Mouse (Mus musculus): ENCODE measurements around the gene Morc2a. TPM values are rescaled to one million over a fixed set of nuclear protein-coding genes. Genes with fewer than 3 reads are reported as not detected.
"Not testable (repeated sequence)": the region's sequence is repeated elsewhere in the genome, so short reads cannot be mapped to it uniquely, and the experiment has no call there.

The Morc2a gene
- polyA plus RNA-seq, 1 experiment: 28.2 TPM

DNA sequence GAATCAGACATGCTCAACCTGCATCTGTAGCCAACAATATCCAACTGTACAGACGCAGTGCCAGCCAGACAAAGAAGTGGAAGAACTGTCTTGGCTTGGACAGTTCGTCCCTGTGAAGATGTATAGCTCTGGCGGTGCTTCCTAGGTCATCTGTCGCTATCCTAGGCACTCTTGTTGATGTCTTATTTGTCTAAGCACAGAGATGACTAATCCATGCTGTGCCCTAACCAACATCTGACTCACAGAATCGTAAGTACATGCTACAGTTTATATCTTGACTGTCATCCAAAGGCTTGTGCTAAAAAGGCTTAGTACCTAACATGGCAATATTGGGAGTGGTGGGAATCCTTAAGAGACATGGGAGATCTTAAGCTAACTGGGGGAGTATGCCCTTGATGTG is 26.2 kb upstream of the Morc2a start:
- no peak overlapping the region for H3ac ChIP-seq (ENCODE audit: control insufficient read depth, insufficient read length)
- H3K27me3 ChIP-seq (ENCODE audit: control insufficient read depth, insufficient read depth, insufficient read length): no peaks in the 10 kb centered on the region
- peak overlapping the region; percentile 46 for H3K4me2 ChIP-seq (ENCODE audit: low read depth)
- no peaks in the 10 kb centered on the region for H3K79me2 ChIP-seq (ENCODE audit: control insufficient read depth, insufficient read depth)
- no peaks in the 10 kb centered on the region for H3K36me3 ChIP-seq (ENCODE audit: control insufficient read depth, insufficient read depth)
- no peak for TF ChIP-seq MYOG (IDR thresholded peaks at IDR 0.05; ENCODE audit: control insufficient read depth in 1 of 3, insufficient read depth in 1 of 3, insufficient read length in 2 of 3, low read depth in 2 of 3)
- no peak overlapping the region for H3K4me3 ChIP-seq

DNA sequence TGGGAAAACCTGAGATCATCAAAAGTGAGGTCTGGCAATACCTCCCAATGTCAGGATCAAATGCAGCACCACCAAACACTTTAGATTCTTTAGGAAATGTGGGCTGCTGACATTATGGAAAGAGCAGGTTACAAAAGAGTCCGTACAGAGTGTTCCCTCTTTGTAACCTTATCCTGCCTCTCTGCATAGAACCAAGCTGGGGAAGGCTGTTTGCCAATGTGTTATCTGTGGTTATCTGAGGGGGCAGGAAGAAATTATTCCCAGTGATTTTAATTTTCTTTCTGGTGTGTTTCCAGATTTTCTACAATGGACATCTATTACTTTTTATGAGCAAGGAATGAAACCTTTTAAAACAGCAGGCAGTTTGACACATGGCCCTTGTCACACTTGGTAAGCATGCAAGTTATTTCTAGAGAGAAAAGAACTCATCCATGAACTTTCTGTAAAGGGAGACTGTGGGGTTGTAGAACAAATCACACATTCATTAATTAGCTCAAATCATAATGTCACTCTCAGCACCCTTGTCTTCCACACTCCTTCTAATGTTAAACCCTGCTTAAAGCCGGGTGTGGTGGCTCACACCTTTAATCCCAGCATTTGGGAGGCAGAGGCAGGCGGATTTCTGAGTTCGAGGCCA is 24.5 kb upstream of the Morc2a start:
- H3ac ChIP-seq (ENCODE audit: control insufficient read depth, insufficient read length): no peak overlapping the region
- no peaks in the 10 kb centered on the region for H3K36me3 ChIP-seq (ENCODE audit: control insufficient read depth, insufficient read depth)
- no peak overlapping the region for H3K4me3 ChIP-seq
- TF ChIP-seq TCF12 (IDR thresholded peaks at IDR 0.05; ENCODE audit: insufficient read depth, poor library complexity, severe bottlenecking): no peak
- TF ChIP-seq E2F4 (IDR thresholded peaks at IDR 0.05; ENCODE audit: insufficient read depth): no peak
- no peak for TF ChIP-seq CEBPB (IDR thresholded peaks at IDR 0.05; ENCODE audit: insufficient read depth, poor library complexity, severe bottlenecking)
- no peak for TF ChIP-seq MAX (IDR thresholded peaks at IDR 0.05; ENCODE audit: low read depth)
- no peak for TF ChIP-seq POLR2AphosphoS2 (IDR thresholded peaks at IDR 0.05; ENCODE audit: insufficient read length, low read depth)
- TF ChIP-seq SRF (IDR thresholded peaks at IDR 0.05; ENCODE audit: control insufficient read depth, insufficient read length, low read depth): no peak
- TF ChIP-seq MYOD1 (IDR thresholded peaks at IDR 0.05; ENCODE audit: control insufficient read depth in 1 of 3, insufficient read length in 2 of 3, low read depth in 2 of 3): no peak
- TF ChIP-seq USF1 (IDR thresholded peaks at IDR 0.05; ENCODE audit: low read depth): no peak
- no peak for TF ChIP-seq TCF3 (IDR thresholded peaks at IDR 0.05; ENCODE audit: insufficient read length, low read depth)
- no peak for TF ChIP-seq MYOG (IDR thresholded peaks at IDR 0.05; ENCODE audit: control insufficient read depth in 1 of 3, insufficient read depth in 1 of 3, insufficient read length in 2 of 3, low read depth in 2 of 3)
- TF ChIP-seq REST (IDR thresholded peaks at IDR 0.05; ENCODE audit: insufficient read depth, insufficient read length): no peak
- no peaks in the 10 kb centered on the region for H3K27me3 ChIP-seq (ENCODE audit: control insufficient read depth, insufficient read depth, insufficient read length)
- H3K79me2 ChIP-seq (ENCODE audit: control insufficient read depth, insufficient read depth): no peaks in the 10 kb centered on the region
- H3K4me2 ChIP-seq (ENCODE audit: low read depth): no peak overlapping the region

DNA sequence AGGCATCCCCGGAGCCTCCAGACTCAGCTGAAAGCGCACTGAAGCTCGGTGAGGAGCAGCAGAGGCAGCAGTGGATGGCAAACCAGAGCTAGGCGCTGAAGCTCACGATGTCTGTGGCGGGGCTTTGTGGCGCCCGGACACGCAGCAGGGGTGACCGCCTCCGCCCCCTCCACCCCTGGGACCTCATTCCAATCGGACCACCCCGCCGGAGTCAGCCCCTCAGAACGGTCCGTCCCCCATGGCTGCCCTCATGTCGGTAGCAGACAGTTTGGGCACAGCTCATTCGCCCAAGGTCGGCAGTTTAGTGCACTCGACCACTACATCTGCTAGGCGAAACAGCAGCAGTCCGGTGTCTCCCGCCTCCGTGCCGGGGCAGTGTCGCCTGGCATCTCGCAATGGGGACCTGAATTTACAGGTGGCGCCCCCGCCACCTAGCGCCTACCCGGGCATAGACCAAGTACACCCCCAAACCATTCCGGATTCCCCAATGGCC is 19.9 kb upstream of the Morc2a start:
- TF ChIP-seq MYOD1 (IDR thresholded peaks at IDR 0.05; ENCODE audit: control insufficient read depth in 1 of 3, insufficient read length in 2 of 3, low read depth in 2 of 3): no peak
- no peak for TF ChIP-seq CEBPB (IDR thresholded peaks at IDR 0.05; ENCODE audit: insufficient read depth, poor library complexity, severe bottlenecking)
- TF ChIP-seq REST (IDR thresholded peaks at IDR 0.05; ENCODE audit: insufficient read depth, insufficient read length): no peak
- TF ChIP-seq MYOG (IDR thresholded peaks at IDR 0.05; ENCODE audit: control insufficient read depth in 1 of 3, insufficient read depth in 1 of 3, insufficient read length in 2 of 3, low read depth in 2 of 3): no peak
- no peak for TF ChIP-seq E2F4 (IDR thresholded peaks at IDR 0.05; ENCODE audit: insufficient read depth)
- Histone ChIP-seq H3K27me3 (ENCODE audit: control insufficient read depth, insufficient read depth, insufficient read length) (no peaks in the 10 kb centered on the region), H3ac (ENCODE audit: control insufficient read depth, insufficient read length) (no peak overlapping the region), H3K36me3 (ENCODE audit: control insufficient read depth, insufficient read depth) (no peaks in the 10 kb centered on the region), H3K4me2 (ENCODE audit: low read depth) (no peak overlapping the region), H3K79me2 (ENCODE audit: control insufficient read depth, insufficient read depth) (no peaks in the 10 kb centered on the region), H3K4me3 (no peak overlapping the region)

DNA sequence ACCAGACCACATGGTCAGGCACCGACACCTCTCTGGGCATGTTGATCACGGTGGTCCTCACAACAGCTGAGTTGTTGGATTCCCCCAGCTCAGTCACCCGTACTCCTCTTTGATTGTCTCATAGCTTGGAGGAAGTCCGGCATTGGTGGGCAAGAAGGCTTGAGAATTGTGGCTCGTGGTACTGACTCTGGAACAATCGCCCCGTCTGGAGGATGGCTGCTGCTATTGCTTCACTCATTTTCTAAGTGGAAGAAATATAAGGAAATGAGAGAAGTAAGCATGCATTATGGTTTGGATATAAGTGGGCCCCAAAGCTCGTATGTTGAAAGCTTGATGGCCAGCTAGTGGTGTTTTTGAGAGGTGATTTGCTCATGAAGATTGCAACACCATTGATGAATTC is 15.7 kb upstream of the Morc2a start:
- not testable (repeated sequence) for H3K4me3 ChIP-seq

DNA sequence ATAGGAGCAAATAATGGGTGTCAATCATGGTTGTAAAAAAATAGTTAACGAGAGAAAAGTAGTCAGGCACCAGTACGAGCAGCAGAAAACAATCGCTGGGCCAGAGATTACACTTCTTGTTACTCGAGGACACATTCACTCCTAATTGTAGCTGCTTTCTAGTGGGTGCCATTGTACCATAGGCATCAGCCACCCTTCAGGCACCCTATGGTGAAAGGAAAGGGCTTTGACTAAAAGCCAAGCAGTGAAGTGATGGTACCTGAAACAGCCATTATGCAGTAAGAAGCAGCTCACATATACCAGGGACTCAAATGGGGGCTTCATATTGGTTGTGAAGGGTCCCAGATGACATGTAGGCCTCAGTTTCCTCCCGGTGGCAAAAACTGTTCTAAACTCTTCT is 1.3 kb upstream of the Morc2a start:
- peaks cover 39% of the 10 kb centered on the region for H3K36me3 ChIP-seq (ENCODE audit: control insufficient read depth, insufficient read depth)
- TF ChIP-seq SRF (IDR thresholded peaks at IDR 0.05; ENCODE audit: control insufficient read depth, insufficient read length, low read depth): no peak
- TF ChIP-seq REST (IDR thresholded peaks at IDR 0.05; ENCODE audit: insufficient read depth, insufficient read length): no peak
- TF ChIP-seq MYOG (IDR thresholded peaks at IDR 0.05; ENCODE audit: control insufficient read depth in 1 of 3, insufficient read depth in 1 of 3, insufficient read length in 2 of 3, low read depth in 2 of 3): no peak
- TF ChIP-seq CEBPB (IDR thresholded peaks at IDR 0.05; ENCODE audit: insufficient read depth, poor library complexity, severe bottlenecking): no peak
- no peak for TF ChIP-seq USF1 (IDR thresholded peaks at IDR 0.05; ENCODE audit: low read depth)
- H3ac ChIP-seq (ENCODE audit: control insufficient read depth, insufficient read length): peak overlapping the region; percentile 96
- H3K4me2 ChIP-seq (ENCODE audit: low read depth): peak overlapping the region; percentile 94
- H3K79me2 ChIP-seq (ENCODE audit: control insufficient read depth, insufficient read depth): peaks cover 90% of the 10 kb centered on the region
- peak overlapping the region; percentile 63 for H3K4me3 ChIP-seq
- no peaks in the 10 kb centered on the region for H3K27me3 ChIP-seq (ENCODE audit: control insufficient read depth, insufficient read depth, insufficient read length)

More for the DNA sequence above, 15.7 kb upstream of the Morc2a start:
- not testable (repeated sequence) for H3K79me2 ChIP-seq (ENCODE audit: control insufficient read depth, insufficient read depth); H3ac ChIP-seq (ENCODE audit: control insufficient read depth, insufficient read length); H3K36me3 ChIP-seq (ENCODE audit: control insufficient read depth, insufficient read depth); H3K27me3 ChIP-seq (ENCODE audit: control insufficient read depth, insufficient read depth, insufficient read length); H3K4me2 ChIP-seq (ENCODE audit: low read depth)

Measured in myocyte (in vitro differentiated cells).